Mouse (Mus musculus) myocyte (in vitro differentiated cells): ENCODE data around the gene Zpbp2. TPM values are rescaled to one million over a fixed set of nuclear protein-coding genes. Genes with fewer than 3 reads are reported as not detected.

ENCODE experiments used
- H3K27me3 ChIP-seq: one replicate; pipeline ENCODE4 v1.6.1; 2011; ENCODE audit not compliant: control insufficient read depth, insufficient read depth, insufficient read length
- H3K36me3 ChIP-seq: one replicate; pipeline ENCODE4 v1.6.1; 2011; ENCODE audit not compliant: control insufficient read depth, insufficient read depth
- H3K4me2 ChIP-seq: one replicate; pipeline ENCODE4 v1.6.1; 2011; ENCODE audit warnings: low read depth, control low read depth
- H3K4me3 ChIP-seq: one replicate; pipeline ENCODE4 v1.5.1; 2011; ENCODE audit warnings: mild to moderate bottlenecking, control low read depth, moderate library complexity
- H3K79me2 ChIP-seq: one replicate; pipeline ENCODE4 v1.6.1; 2011; ENCODE audit not compliant: control insufficient read depth, insufficient read depth
- H3ac ChIP-seq: one replicate; pipeline ENCODE4 v1.6.1; 2011; ENCODE audit not compliant: control insufficient read depth, insufficient read length
- CEBPB ChIP-seq: IDR thresholded peaks from 2 replicates; pipeline ENCODE4 v1.6.1; 2011; ENCODE audit warnings: mild to moderate bottlenecking, moderate library complexity; ENCODE audit not compliant: poor library complexity, insufficient read depth, severe bottlenecking
- E2F4 ChIP-seq: IDR thresholded peaks from one replicate; pipeline ENCODE4 v1.6.1; 2011; ENCODE audit warnings: mild to moderate bottlenecking, control low read depth, moderate library complexity; ENCODE audit not compliant: insufficient read depth
- MAX ChIP-seq: IDR thresholded peaks from one replicate; pipeline ENCODE4 v1.6.1; 2011; ENCODE audit warnings: low read depth, mild to moderate bottlenecking, control low read depth
- MYOD1 ChIP-seq, 3 experiments: IDR thresholded peaks; one replicate each; pipeline ENCODE4 v1.6.1; 2011; ENCODE audit warnings: control low read depth in 2 of 3, low read depth in 2 of 3, mild to moderate bottlenecking in 2 of 3, moderate library complexity in 1 of 3; ENCODE audit not compliant: insufficient read length in 2 of 3, control insufficient read depth in 1 of 3
- MYOG ChIP-seq, 3 experiments: IDR thresholded peaks; one replicate each; pipeline ENCODE4 v1.6.1; 2011; ENCODE audit warnings: control low read depth in 2 of 3, low read depth in 2 of 3, mild to moderate bottlenecking in 2 of 3; ENCODE audit not compliant: insufficient read length in 2 of 3, control insufficient read depth in 1 of 3, insufficient read depth in 1 of 3
- POLR2A ChIP-seq: IDR thresholded peaks from one replicate; pipeline ENCODE4 v1.6.1; 2011; ENCODE audit warnings: low read depth, mild to moderate bottlenecking, control low read depth, moderate library complexity; ENCODE audit not compliant: insufficient read length
- POLR2AphosphoS2 ChIP-seq: IDR thresholded peaks from one replicate; pipeline ENCODE4 v1.6.1; 2011; ENCODE audit warnings: low read depth, control low read depth; ENCODE audit not compliant: insufficient read length
- REST ChIP-seq: IDR thresholded peaks from one replicate; pipeline ENCODE4 v1.6.1; 2011; ENCODE audit warnings: mild to moderate bottlenecking, control low read depth, moderate library complexity; ENCODE audit not compliant: insufficient read depth, insufficient read length
- SRF ChIP-seq: IDR thresholded peaks from one replicate; pipeline ENCODE4 v1.6.1; 2011; ENCODE audit warnings: low read depth; ENCODE audit not compliant: control insufficient read depth, insufficient read length
- TCF12 ChIP-seq: IDR thresholded peaks from one replicate; pipeline ENCODE4 v1.6.1; 2011; ENCODE audit warnings: mild to moderate bottlenecking, control low read depth; ENCODE audit not compliant: poor library complexity, insufficient read depth, severe bottlenecking
- TCF3 ChIP-seq: IDR thresholded peaks from one replicate; pipeline ENCODE4 v1.6.1; 2011; ENCODE audit warnings: low read depth, control low read depth; ENCODE audit not compliant: insufficient read length
- USF1 ChIP-seq: IDR thresholded peaks from one replicate; pipeline ENCODE4 v1.6.1; 2011; ENCODE audit warnings: low read depth, mild to moderate bottlenecking, control low read depth, moderate library complexity
- polyA plus RNA-seq: library from polyadenylated mRNA; unstranded; fragments of >200 nt; fragmentation: generic; extraction: Trizol; gene quantifications from one replicate; pipeline ENCODE4 v1.2.1, GENCODE M21; 2012; ENCODE audit warnings: missing spikeins

The Zpbp2 gene
- polyA plus RNA-seq, 1 experiment: not detected

DNA sequence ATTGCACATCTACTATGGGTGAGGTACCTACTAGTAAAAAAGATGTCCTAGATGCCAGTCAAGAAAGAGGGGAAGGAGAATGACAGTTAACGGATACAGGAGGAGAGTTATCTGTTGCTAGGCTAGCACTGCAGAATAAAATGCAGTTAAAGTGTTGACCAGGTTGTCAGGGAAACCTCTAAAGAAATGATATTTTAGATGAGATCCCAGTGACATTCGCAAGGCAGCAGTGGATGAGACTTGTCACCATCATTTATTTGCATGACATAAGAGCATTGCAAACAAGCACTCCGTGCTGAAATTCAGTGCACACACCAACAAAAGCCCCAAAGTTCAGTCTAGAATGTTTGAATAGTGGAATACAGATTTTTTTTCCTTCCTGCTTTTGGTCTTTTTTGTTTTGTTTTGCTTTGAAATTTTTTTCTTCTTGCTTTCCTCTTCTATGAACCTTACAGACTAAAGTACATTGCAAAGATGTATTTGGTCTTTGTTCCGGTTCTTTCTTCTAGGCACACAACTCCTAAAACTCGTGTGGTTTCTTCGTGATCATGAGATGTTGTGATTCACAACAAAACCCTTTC is 37.5 kb upstream of the Zpbp2 start:
- Histone ChIP-seq H3K4me3 (no peak overlapping the region), H3K36me3 (no peaks in the 10 kb centered on the region), H3K4me2 (no peak overlapping the region), H3K27me3 (peaks cover 56% of the 10 kb centered on the region), H3K79me2 (no peaks in the 10 kb centered on the region), H3ac (no peak overlapping the region)
- no peak for TF ChIP-seq CEBPB
- no peak for TF ChIP-seq TCF12
- TF ChIP-seq MYOG (IDR thresholded peaks at IDR 0.05; ENCODE audit: control insufficient read depth in 1 of 3, insufficient read depth in 1 of 3, insufficient read length in 2 of 3, low read depth in 2 of 3): no peak
- TF ChIP-seq USF1: no peak
- TF ChIP-seq MYOD1 (IDR thresholded peaks at IDR 0.05; ENCODE audit: control insufficient read depth in 1 of 3, insufficient read length in 2 of 3, low read depth in 2 of 3): no peak
- TF ChIP-seq TCF3: no peak
- no peak for TF ChIP-seq E2F4
- TF ChIP-seq REST: no peak
- TF ChIP-seq SRF: no peak
- no peak for TF ChIP-seq POLR2AphosphoS2
- no peak for TF ChIP-seq MAX
- TF ChIP-seq POLR2A: no peak

DNA sequence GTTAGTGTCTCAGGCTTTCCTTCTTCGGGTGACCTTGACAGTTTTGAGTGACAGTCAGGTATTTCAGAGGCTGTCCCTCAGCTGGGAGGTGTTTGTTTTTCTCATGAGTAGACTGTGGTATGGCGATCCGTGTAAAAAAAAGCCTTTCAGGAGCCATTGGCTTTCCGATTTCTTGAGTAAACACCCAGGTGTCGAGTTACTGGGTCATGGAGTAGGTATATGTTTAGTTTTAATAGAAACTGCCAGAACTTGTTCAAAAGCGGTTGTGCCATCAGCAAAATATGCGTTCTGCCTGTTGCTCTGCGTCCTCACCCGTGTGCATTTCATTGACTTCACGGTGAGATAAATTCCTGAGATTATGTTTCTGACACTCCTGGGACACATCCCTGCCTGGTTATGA is 30.4 kb upstream of the Zpbp2 start:
- Histone ChIP-seq H3ac (no peak overlapping the region), H3K79me2 (no peaks in the 10 kb centered on the region), H3K4me3 (no peak overlapping the region), H3K27me3 (peaks cover 43% of the 10 kb centered on the region), H3K36me3 (no peaks in the 10 kb centered on the region), H3K4me2 (no peak overlapping the region)
- no peak for TF ChIP-seq TCF12
- TF ChIP-seq E2F4: no peak
- TF ChIP-seq POLR2A: no peak
- TF ChIP-seq MYOD1 (IDR thresholded peaks at IDR 0.05; ENCODE audit: control insufficient read depth in 1 of 3, insufficient read length in 2 of 3, low read depth in 2 of 3): no peak
- TF ChIP-seq REST: no peak

- no peak overlapping the region for H3K4me2 ChIP-seq
- no peak overlapping the region for H3ac ChIP-seq
- H3K27me3 ChIP-seq: peaks cover 56% of the 10 kb centered on the region
- H3K79me2 ChIP-seq: no peaks in the 10 kb centered on the region
- H3K4me3 ChIP-seq: no peak overlapping the region
- H3K36me3 ChIP-seq: no peaks in the 10 kb centered on the region
- no peak for TF ChIP-seq USF1
These were observed 25.8 kb upstream of the Zpbp2 start for GRCm38 (mm10) chr11:98525140-98525539.

- H3K27me3 ChIP-seq: peaks cover 49% of the 10 kb centered on the region
- TF ChIP-seq MYOG (IDR thresholded peaks at IDR 0.05; ENCODE audit: control insufficient read depth in 1 of 3, insufficient read depth in 1 of 3, insufficient read length in 2 of 3, low read depth in 2 of 3): no peak
- no peak for TF ChIP-seq POLR2A
- no peak for TF ChIP-seq TCF3
- TF ChIP-seq MAX: no peak
- TF ChIP-seq REST: no peak
- no peak for TF ChIP-seq E2F4
- TF ChIP-seq CEBPB: no peak
- no peak for TF ChIP-seq POLR2AphosphoS2
- TF ChIP-seq MYOD1 (IDR thresholded peaks at IDR 0.05; ENCODE audit: control insufficient read depth in 1 of 3, insufficient read length in 2 of 3, low read depth in 2 of 3): no peak
- TF ChIP-seq USF1: no peak
- TF ChIP-seq SRF: no peak
- no peaks in the 10 kb centered on the region for H3K36me3 ChIP-seq
- H3K4me3 ChIP-seq: no peak overlapping the region
- H3ac ChIP-seq: no peak overlapping the region
- H3K79me2 ChIP-seq: no peaks in the 10 kb centered on the region
- H3K4me2 ChIP-seq: no peak overlapping the region
These were observed 24.0 kb upstream of the Zpbp2 start for GRCm38 (mm10) chr11:98526824-98527461.

DNA sequence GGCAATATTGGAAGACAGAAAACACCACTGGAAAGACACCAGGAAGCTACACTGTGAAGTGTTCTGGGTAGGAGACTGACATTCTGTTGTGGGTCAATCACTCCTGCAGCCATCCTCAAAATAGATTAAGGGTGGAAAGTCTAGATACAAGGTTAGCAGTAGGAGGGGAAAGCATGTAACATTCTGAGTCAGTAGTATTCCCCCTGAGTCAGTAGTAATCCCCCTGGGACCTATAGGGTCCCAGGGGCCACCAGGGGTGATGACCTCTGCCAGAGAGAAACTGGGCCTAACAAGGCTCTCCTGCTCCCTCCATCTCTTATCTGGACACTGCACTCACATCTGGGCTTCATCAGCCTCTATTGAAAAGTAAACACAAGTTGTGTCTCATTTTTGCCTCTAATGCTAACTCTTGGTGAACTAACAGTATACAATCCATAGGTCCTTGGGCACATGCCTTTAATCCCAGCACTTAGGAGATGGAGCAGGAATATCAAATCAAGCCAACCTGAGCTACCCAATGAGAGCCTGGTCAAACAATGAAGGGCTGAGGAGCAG is 13.3 kb upstream of the Zpbp2 start:
- H3K27me3 ChIP-seq: peaks cover 39% of the 10 kb centered on the region
- H3K36me3 ChIP-seq: no peaks in the 10 kb centered on the region
- no peak for TF ChIP-seq MYOD1 (IDR thresholded peaks at IDR 0.05; ENCODE audit: control insufficient read depth in 1 of 3, insufficient read length in 2 of 3, low read depth in 2 of 3)
- TF ChIP-seq POLR2AphosphoS2: no peak
- no peak for TF ChIP-seq REST
- no peak for TF ChIP-seq USF1
- TF ChIP-seq E2F4: no peak
- no peak for TF ChIP-seq CEBPB
- no peak for TF ChIP-seq TCF3
- TF ChIP-seq SRF: no peak
- TF ChIP-seq TCF12: no peak
- no peak for TF ChIP-seq MAX
- H3ac ChIP-seq: no peak overlapping the region
- no peak overlapping the region for H3K4me3 ChIP-seq
- H3K4me2 ChIP-seq: no peak overlapping the region
- no peaks in the 10 kb centered on the region for H3K79me2 ChIP-seq
